Mouse (Mus musculus) NIH3T3 (cell line): ENCODE measurements at regions not wholly inside any gene's neighbourhood (a gene's known extent, or its start where the extent isn't known, plus 50 kb on each side); places are given as distances from the start of the nearest gene placed in this dataset.

Experiments used
- DNase-seq: peaks from one replicate; pipeline ENCODE4 v3.0.0-alpha.2; 2012; ENCODE audit warnings: low read depth

- DNase-seq = no peak
These were observed 76.9 kb downstream of the Pxdc1 start for GRCm38 (mm10) chr13:34576392-34576791.

DNA sequence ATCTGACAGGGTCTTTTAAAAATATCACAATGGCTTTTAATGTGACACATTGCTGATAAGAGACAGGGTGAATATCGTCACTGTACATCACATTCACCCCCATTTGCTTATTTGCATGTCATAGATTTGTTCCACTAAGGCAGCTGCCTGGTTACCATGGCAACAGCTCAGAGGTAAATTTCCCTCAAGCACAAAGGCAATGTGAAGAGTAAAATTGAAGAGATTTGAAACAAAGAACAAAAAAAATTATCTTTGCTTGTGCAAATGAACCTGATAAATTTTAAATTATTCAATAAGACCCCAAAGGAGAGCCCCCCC is 77.3 kb downstream of the Pxdc1 start:
- DNase-seq = no peak

- DNase-seq = peak; percentile 17
These were observed 77.9 kb downstream of the Pxdc1 start for GRCm38 (mm10) chr13:34575179-34575996.

DNA sequence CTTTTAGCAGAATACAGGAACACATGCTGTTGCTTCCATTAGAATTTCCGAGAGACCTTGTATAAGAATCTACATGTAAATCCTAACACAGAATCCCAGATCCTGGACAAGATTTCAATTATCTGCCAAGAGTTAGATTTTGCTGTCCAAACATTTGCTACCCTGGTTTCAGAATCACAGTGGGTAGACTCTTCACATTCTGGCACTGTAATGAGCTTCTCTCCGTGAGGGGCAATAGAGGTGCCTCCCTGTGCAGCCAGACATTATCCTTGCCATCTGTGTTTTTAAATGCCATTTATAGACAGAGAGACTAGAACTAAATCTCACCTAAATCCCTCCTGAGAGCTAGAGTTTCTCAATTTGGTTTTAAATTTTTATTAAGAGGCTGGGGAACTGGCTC is 84.0 kb downstream of the Pxdc1 start:
- DNase-seq = no peak

DNA sequence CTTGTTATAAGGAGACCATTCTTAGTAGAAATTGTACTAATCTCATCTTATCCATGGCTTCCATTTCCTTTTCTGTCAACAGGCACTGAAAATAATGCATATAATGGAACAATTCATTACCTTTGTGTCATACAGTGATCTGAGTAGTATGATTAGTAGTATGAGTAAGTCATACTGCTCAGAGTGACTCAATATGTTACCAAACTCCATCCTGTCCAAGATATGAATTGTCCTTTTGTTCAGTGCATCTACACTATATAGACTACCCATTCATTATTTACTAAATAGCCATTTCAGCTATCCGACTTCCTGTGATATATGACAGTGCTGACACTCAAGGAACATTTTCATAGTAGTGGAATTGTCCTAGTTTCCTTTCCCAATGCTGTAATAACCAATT is 86.6 kb downstream of the Pxdc1 start:
- DNase-seq = peak; percentile 19

GRCm38 (mm10) chr13:34550130-34550884 is 103.0 kb downstream of the Pxdc1 start:
- no peak for DNase-seq

DNA sequence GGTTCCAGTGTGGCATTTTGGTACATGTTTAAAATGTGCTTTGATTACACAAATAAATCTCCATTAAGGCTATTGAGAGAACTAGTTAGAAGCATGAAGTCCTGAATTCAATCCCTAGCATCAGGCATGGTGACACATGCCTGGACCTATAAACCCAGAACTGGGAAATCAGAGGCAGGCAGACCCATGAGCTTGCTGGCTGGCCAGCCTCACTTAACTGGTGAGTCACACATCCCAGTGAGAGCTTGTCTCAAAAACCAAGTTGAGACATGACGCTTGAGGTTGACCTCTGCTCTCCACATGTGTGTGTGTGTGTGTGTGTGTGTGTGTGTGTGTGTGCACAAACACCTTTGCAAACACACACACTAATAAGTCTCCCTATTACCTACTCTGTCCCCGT is 112.6 kb downstream of the Pxdc1 start:
- DNase-seq = peak; percentile 68

DNA sequence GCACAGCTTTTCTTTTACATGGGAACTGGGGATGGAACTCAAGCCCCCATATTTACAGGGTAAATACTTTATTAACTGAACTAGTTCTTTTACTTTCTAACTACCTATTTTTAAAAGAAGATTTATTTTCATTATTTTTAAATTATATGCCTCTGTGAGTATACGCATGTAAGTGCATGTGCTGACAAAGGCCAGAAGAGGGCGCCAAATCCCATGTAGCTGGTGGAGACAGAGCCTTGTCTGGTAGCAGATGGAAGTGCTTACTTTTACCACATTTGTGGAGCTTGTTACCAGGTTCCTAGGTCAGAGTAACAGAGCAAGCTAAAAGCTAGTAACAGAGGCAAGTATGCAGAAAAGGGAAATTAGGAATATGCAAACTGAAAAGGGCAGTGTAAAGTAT is 119.4 kb downstream of the Pxdc1 start:
- DNase-seq = peak; percentile 28

GRCm38 (mm10) chr13:34511332-34511731 is 142.0 kb downstream of the Pxdc1 start:
- no peak for DNase-seq

DNA sequence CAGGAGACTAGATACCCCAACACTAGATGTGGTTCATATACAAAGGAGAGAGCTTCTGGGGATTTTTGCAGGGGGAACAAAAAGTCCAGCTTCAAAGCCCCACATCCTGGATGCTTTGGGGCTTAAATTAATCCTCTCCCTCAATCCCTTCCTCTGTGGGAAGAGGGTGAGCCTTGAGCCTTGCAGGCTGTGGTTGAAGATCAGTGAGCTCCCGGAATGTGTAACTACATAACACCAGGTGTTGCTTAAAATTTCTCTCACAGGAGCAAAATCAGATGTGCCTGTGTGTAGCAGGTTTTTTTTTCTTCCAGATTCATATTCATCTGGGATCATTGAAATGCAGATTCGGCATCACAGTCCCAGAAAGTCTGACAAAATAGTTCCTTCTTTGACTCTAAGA is 146.1 kb downstream of the Pxdc1 start:
- no peak for DNase-seq

GRCm38 (mm10) chr13:34505861-34506260 is 147.4 kb downstream of the Pxdc1 start:
- DNase-seq = no peak

- peak; percentile 51 for DNase-seq
These were observed 148.4 kb downstream of the Pxdc1 start for GRCm38 (mm10) chr13:34504879-34505278.

DNA sequence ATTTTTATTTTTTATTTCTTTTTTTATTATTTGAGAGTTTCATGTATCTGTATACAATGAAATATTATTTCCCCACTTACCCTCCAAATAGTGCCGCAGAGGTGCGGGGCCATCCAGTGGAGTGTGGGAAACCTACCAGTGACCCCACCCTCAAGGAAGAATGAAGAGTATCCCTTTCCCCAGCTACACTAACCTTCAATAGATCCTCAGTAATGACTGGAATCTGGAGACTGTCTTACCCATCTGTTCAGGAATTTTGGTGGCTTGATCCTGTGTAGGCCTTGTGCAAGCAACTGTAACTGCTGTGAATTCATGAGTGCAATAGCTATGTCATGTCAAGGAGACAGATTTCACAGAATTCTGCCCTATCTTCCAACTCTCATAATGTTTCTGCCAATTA is 153.9 kb upstream of the Slc22a23 start:
- no peak for DNase-seq

DNA sequence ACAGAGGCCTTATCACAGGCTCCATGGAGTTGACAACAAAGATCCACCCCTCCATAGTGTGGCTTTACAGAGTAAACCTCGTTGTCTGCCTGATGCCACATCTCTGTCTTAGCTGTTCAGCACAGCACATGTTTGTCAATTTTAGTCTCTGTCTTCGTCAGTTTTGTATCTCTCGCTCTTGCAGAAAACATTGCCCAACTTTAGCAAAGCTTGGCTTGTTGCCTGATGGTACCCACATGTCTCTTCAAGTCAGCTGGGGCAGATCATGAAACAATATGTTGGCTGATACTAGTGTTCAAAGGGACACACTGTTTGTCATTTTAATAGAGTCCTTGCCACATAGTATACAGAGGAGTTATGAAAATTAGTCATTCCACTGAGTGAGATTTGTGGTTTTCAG is 152.7 kb upstream of the Slc22a23 start:
- no peak for DNase-seq

- DNase-seq = no peak
These were observed 139.8 kb upstream of the Slc22a23 start for GRCm38 (mm10) chr13:34484831-34485230.

GRCm38 (mm10) chr13:34481461-34481860 is 136.5 kb upstream of the Slc22a23 start:
- no peak for DNase-seq

DNA sequence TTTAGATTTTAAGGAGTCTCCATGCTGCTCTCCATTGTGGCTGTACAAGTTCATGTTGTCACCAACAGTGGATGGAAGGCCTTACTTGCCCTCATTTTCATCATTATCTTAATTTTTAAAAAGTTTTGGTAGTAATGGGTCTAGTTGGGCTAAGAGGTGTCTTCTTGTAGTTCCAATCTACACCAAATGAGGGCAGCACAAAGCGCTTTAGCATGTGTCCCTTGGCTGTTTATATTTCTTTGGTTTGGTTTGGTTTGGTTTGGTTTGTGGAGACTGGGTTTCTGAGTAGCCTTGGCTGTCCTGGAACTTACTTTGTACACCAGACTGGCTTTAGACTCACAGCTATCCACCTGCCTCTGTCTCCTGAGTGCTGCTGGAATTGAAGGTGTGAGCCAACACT is 125.4 kb upstream of the Slc22a23 start:
- DNase-seq = peak; percentile 13

GRCm38 (mm10) chr13:34469568-34469967 is 124.6 kb upstream of the Slc22a23 start:
- DNase-seq = no peak

GRCm38 (mm10) chr13:34468132-34468748 is 123.3 kb upstream of the Slc22a23 start:
- peak; percentile 29 for DNase-seq

- peak; percentile 78 for DNase-seq
These were observed 121.0 kb upstream of the Slc22a23 start for GRCm38 (mm10) chr13:34465862-34466430.

- peak; percentile 66 for DNase-seq
These were observed 120.5 kb upstream of the Slc22a23 start for GRCm38 (mm10) chr13:34465456-34465855.

DNA sequence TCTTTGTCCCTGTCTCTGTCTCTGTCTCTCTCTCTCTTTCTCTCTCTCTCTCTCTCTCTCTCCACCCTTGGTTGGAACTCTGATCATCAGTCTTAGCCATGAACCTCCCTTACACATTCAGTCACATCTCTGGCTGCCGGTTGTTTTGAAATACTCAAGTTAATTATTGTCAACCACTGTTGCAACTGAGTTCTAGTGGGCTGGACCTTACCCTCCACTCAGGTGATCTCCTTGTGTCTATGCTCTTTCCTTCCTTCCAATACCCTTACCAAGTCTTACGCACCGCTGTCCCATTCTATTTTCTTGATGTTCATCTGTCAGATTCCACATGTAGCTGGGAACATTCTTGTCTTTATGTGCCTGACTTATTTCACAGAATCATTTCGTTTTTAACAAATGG is 119.2 kb upstream of the Slc22a23 start:
- DNase-seq = no peak
